Mouse (Mus musculus) retina, postnatal 7 days (tissue): ENCODE measurements around the gene Map7.
A peak's percentile ranks its signal among the peaks of the same experiment; 100 is the strongest.

Experiments used
- DNase-seq: peaks from one replicate; pipeline ENCODE4 v3.0.0-alpha.2; 2012; ENCODE audit warnings: low read depth, low spot score

The Map7 gene

DNA sequence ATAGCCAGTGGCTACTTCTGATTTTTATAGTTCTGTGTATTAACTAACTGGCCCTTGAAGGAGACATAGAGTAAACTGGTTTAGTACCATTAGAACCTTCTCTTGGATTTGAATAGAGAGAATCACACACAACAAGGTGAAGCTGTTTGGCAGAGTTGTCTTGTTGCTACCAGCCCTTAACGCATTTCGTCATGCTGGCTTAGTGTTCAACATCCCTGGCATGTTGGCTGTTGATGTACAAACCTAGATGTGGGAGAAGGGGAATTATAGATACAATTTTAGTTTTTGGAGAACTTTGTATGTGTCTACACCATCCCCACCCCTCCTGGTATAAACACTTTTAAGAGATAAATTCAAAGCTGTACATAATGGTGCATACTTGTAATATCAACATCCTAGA is 37.5 kb downstream of the Map7 start:
- no peak for DNase-seq

DNA sequence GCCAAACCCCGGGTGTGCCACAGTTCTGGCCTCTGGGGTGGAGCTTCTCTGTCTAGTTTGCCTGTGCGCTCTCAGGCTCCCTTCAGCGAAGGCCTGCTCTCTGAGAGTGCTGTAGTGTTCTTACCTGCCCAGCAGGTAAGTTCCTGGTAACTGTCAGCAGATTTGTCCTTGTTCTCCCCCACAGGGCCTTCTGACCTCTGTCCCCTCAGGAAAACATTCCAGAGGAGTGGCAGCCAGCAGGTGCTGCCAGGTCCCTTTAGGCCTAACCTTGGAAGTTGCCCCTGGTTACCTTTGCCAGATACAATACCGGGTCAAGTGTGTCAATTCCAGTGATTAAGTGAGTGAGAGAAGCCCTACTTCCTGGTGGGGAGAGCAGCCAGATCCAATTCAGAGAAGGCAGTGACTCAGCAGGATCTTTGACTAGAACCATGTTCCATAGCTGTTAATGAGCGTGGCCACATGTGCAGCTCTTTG is 38.6 kb downstream of the Map7 start:
- no peak for DNase-seq

DNA sequence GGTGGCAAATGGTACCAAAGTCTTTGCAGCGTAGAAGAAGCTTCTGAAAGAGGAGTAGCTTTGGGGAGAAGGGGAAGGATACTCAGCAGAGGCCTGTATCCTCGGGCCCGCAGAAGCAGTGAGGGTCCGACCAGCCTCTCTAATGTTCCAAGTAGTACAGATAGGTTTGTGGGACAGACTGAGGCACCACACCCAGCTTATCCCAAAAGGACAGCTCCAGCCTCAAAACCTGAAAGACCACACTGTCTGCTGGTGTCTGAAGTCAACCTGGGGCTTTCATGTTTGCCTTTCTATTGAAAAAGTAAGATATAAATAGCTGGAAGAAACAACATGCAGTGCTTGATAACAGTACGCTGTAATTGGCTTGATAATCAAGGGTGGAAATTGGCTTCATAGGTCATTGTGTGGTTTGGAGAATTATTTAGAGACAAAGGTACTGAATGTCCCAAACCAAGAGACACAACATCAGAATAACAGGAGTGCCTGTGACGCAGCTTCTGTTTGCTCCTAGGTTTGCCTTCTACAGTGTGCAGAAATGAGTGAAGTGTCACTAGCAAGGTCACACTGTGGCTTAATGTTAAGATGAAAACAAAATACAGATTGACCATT is 42.0 kb downstream of the Map7 start:
- no peak for DNase-seq

DNA sequence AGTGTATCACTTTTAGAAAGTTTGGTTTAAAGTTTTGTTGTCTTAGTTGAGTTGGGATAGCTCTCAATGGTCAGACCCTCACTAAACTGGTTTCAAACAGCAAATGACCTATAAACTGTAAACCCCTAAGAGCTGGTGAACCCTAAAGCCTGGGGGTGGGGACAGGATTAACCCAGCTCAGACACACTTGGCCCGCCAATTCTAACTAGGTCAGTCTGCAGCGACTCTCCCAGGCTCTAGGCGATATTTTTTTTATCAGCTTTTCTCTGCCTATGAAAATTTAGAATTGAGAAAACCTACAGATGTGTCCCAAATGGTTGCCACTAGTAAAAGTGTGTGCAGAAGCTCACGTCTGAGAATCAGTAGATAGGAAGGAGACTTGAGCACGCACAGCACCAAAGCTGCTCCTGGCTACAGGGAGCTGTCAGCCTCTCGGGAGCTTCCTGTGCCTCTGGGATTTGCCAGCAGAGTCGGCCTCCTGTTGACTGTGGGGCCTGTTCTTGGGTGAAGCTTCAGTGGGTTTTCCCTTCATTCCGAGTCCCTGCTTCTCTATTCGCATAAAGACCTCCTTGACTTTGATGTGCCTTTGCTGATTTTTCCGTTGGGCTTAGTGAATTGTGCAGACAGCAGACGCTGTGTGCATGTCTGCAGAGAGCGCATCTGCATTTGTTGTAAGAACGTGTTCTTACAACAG is 46.7 kb downstream of the Map7 start:
- peak; percentile 61 for DNase-seq

DNA sequence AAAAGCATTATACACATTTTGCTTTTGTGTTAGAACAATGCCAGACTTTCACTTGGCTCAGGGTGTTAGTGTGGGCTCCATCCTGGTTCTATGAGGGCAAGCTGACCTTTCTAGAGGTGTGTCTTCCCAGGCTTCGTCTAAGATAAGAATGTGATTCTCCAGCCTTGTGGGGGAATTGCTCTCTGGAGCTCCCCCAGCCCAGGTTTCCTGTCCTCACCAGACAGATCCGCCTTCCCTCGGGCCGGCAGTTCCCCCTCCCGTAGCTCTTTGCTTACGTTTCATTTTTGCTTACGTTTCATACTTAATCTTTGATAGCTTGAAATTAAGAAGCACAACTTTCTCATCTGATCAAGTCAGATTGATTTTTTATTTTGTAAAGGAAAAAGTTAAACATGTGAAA is 48.8 kb downstream of the Map7 start:
- DNase-seq = no peak

DNA sequence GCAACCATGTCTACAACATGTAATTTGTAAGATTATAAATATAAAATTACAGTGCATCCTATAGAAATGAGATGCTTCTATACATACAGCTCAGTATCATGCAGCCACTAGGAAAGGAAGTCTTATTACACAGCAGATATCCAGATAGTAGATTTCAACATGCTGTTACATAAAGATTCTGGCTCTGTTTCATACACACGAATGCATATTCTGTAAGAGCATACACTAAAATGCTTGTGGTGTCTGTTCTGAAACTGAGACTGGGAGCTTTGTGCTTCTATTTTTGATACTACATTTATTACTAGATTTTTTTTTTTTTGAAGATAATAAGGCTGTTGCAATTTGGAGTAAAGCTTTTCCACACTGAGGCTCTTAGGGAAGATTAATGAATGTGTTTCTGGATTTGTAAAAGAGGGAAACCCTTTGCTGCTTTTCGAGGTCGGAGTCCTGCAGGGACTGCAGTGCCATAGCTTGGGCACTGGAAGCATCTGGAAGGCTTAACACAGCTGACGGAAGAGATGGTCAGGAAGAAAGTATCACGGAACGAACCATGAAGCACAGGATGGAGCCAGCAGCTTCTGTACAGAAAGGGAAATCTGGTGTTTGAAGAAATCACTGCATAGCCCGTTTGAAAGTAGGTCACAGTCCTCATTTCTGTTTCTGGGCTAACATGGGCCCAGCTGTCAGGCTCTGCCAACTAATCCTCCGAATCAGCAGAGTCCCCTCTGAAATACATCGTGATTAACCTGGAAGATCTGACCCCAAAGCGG is 50.9 kb downstream of the Map7 start:
- peak; percentile 51 for DNase-seq

DNA sequence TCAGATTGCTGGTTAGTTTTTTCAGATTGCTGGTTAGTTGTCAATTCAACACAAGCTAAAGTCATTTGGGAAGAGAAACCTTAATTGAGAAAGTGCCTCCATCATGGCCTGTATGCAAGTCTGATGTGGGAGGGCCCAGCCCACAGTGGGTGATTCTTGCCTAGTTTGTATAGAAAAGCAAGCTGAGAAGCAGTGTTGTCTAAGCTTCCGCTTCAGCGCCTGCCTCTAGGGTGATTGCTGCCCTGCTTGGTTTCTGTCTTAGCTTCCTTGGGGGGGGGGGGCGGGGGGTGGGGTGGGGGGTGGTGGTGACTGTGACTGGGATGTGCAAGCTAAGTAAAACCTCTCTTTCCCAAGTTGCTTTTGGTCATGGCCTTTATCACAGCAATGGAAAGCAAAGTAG is 53.0 kb downstream of the Map7 start:
- no peak for DNase-seq

DNA sequence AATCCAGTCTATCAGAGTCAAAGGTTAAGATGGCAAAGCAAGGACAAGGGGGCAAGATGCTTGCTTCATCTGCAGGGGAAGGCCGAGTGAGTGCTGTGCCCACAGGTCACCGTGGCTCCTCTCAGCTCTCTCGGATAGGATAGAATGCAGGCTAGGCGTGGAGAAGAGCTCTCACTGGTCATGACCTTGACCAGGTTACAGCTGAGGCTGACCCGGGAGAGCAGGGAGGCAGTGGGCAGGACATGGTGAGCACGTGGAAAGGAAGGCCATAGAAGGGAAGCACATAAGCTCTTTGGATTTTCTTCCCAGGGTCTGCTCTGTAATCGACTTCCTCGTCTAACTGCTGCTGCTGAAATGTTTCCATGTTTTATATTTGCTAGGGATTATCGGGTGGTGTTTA is 53.9 kb downstream of the Map7 start:
- DNase-seq = no peak

DNA sequence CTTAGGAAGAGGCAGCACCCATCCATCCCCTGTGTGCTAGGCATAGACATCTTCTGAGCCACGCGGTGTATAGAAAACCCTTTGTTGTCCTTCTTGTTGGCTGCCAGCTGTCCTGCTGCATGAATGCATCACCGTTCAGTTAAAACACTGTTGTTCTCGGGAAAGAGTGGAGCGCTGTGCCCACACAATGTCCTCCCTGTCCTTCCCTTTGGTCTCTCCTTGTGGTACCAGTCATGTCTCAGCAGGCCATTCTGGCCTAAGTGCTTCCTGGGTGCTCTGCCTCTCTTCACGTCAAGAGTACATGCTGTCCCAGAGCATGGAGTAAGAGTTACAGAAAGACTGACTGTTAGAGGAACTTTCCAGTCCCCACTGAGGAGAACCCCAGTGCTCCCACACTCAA is 54.5 kb downstream of the Map7 start:
- DNase-seq = no peak

DNA sequence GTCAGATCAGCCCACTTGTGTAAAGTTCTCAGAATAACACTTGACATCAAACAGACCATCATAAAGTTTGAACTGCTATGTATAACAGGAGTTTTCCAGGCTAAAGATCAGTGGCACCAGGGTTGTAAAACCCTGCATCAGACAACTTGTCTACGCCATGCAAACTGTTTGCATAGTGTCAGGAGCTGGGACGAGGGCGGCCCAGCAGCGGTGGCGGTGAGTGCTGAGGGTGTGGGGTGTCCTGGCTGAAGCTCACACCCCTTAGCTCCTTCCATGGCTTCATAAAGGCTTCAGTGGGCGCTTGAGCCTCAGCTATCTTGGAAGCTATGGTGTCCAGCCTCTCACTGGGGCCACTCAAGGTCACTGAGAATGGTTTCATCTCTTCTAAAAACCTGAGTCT is 55.2 kb downstream of the Map7 start:
- DNase-seq = no peak

DNA sequence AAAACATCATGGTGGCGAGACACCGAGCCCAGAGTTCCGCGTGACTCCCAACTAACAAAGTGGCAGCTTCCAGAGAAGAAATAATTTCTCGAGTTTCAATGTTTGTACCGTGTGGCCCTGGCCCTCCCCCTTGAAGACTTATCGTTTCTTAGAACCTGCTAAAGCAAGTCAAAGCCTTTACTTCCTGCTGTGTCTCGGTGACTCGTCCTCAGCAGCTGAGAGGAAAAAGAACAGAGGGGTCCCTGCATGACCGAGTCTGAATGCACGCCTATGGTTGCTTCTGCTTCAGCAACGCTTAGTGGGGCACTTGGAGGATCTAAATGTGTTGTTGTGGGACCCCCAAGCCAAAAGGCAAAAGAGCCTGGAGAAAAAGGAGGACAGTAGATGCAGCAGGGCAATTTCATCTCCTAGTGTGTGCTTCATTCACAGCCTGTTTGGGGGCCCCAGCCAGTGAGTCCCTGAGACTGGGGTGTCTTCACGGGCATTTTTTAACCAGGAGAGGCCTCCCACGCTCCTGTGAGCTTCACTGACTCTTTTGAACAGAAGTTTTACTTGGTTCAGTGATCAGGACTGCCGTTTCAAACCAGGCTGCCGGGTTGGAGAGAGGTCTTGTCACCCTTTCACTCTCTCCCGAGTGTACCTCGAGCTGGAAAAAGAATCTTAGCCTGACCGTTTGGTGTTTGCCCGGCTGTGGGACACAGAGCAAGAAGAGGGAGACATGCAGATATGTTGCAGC is 56.6 kb downstream of the Map7 start:
- no peak for DNase-seq

DNA sequence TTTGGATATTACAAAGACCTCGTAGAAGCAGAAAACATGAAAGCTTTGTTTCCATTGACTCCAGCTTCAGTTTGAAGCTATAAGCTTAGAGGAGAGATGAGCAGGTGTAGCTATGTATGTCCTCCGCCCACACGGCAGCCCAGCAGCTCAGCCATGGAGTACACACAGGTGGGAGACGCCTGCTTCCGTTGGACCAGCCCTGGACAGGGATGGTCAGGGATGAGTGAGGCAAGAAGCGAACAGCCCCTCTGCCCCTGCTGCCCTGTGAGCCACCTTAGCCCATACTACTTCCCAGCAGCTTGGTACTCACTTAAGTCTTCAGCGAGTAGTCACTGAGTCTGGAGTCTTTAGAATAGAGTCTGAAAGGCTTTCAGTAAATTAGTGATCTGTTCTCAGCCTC is 58.7 kb downstream of the Map7 start:
- DNase-seq = no peak

DNA sequence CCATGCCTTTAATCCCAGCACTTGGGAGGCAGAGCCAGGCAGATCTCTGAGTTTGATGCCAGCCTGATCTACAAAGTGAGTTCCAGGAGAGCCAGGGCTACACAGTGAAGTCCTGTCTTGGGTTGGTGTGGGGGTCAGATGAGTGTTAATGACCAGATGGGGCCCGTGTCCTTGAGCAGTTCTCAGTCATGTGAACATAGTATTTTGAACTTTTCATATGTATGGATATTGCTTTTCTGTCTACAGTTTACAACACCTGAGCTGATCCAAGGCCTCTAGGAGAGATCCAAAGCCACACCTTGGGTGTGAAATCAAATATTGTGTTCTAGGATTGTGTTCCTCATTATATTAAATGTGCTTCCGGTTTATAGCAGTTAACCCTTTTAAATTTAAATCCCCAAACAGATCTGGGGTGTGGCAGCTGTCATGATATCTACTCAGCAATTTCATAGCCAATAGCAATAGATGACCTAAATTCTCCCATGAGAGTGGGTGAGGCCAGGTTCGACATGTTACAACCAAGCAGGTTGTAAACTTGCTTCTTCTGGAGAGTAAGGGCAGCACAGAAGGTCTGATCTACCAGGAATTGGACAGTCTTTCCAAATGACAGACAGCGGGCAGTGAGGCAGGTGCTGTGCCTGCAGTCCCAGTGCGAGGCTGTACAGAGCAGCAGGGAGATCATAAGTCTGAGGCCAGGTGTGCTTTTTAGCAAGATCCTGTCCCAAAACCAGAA is 61.5 kb downstream of the Map7 start:
- no peak for DNase-seq

DNA sequence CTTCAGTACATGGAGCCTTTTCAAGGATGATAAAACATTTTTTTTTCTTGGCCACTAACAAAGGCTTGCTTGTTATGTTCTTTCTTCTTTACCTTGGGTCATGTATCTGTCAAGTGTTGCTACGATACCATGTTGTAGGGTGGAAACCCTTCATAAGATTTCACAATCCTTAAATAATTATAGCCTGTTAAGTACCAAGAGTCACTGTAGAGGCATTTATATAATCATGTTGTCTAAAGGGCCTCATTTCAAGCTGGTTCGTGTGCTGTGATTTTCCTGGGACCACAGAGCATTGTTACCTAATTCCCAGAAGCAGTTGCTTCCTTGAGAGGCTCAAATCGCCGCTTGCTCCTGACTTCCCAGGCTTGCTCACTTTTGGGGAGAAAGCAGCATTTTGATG is 66.1 kb downstream of the Map7 start:
- no peak for DNase-seq

DNA sequence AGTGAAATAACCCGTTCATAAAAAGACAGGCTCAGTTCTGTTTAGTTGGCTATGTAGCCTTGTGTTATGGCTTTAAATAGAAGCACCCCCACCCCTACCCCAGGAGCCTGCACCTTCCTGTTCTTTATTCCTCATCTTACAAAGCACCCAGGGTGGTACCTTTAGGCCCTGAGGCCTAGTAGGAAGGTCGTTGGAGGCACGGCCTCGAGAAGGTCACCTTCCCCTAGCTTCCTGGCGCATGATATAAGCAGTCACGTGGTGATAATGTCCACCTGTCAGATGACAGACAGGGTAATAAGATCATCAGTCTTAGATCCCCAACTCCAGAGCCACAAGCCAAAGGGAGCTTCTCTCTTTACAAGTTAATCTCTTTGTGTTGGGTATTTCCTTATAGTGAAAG is 68.7 kb downstream of the Map7 start:
- no peak for DNase-seq

DNA sequence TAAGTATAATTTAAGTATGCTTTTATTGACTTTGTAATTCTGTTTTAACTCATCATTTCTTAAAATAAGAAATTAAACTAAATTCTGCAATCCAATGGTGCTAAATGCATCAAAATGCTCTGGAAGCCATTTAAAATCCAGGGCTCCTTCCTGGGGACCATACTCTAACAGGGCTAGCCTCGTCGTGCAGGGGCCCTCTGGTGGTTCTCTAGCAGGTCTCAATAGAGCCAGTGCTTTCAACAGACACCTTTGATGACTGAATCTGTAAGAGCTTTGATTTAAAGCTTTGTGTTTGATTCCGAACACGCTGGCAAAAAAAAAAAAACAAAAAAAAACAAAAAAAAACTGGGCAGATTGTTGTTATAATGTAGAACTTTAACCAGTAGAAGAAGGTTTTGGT is 70.6 kb downstream of the Map7 start:
- no peak for DNase-seq

DNA sequence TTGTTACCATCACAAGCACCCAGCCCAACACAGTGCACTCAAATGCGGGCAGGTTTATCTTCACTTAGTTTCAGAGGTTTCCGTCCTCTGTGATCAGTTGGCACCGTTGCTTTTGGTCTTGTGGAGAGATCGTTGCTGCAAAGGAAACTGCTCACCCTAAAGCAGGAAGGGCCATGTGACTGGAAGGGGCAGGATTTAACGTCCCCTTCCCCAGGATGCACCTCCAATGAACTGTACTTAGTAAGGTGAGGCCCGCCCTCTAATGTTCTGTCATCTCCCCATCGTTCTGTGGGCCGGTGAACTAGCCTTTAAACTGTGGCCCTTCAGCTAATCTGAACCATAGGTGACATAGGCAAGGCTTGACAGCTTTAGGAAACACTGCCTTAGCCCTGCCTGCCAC is 71.3 kb downstream of the Map7 start:
- no peak for DNase-seq

DNA sequence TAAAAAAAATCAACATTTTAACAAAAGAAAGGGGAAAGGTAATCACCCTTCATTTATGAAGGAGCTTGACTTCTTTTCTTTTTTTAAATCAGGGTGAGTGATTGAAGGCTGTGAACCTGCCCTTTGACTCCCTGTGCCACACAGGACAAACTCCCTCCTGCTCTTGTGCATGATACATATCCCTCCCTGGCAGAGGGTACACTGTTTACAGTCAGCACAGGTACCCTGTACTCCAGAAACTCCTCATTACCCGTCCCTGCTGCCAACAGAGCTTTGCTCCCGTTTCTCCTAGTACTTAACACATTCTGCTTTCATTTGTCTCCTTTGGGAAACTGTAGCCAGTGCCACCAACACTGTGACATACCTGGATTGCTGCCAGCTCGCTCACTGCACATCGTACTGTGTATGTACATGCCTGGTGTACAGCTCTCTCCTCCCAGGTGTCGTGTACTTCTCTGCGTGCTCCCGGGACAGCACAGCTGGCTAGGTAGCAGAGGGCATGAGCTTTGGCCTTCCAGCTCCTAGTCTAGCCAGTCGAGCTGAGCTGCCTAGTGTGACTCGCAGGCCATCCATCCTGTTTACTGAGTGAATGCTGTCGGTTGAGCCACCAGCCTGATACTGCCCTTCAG is 72.3 kb downstream of the Map7 start:
- DNase-seq = no peak

DNA sequence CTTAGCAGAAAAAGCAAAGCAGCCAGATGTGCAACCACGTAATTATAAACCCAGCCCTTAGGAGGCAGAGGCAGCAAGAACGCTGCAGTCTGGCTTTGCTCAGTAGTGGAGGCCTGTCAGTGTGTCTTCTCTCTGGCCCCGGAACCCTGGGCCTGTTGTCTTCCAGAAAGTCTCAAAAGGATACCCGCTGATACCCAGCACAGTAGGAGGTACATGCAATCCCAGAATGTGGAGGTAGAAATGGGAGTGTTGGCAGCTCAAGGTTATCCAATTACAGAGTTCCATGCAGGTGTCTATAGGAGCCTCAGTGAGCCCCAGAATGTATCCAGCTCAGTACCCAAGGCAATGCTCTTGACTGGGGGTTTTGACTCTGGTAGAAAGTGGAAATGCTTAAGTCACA is 73.7 kb downstream of the Map7 start:
- DNase-seq = no peak

DNA sequence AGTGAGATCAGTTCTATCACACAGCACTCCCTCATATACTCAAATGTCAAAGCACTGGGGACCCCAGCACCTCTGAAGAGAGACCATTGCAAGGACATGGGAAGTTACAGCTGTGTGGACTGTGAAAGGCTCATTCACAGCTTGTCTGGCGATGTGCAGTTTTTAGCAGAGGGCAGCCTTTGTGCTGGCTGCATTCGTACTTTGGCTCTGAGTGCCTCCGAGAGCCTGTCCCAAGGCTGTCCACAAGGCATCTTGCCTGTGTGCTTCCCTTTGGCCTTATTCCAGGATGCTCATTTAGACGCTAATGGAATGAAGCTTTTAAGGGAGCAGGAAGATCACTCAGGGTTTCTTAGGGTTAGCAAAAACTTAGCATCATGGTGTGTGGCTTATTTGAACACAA is 78.5 kb downstream of the Map7 start:
- no peak for DNase-seq

DNA sequence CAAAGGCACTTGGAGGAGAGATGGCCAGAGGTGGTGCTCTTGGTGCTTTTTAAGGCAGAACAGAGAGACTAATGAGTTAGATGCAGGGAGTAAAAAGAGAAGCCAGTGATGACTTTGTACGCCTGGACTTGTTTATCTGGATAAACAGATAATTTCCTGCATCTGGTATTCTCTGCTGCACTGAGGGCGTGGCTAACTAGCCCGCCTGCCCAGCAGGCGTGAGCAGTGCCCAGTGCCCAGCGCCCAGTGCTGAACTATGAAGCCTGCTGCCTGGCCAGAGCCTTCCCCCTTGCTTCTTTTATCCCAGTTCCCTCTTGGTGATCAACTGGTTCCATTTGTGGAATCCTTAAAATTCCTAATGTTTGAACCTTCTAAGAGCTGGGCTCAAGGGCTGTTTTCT is 81.8 kb downstream of the Map7 start:
- no peak for DNase-seq
